Mouse (Mus musculus) spleen, postnatal 14 days (tissue): ENCODE results near the gene Trmt13.
"Not testable (repeated sequence)": the region's sequence is repeated elsewhere in the genome, so short reads cannot be mapped to it uniquely, and the experiment has no call there.

Experiments
- DNase-seq, 2 experiments: peaks; one replicate each; pipeline ENCODE4 v3.0.0; 2021 to 2022; ENCODE audit warnings: low spot score in 2 of 2

The Trmt13 gene

GRCm38 (mm10) chr3:116634091-116634490, 19.7 kb upstream of the Trmt13 start:
- no peak for DNase-seq

- DNase-seq: no peak
These were observed 18.6 kb upstream of the Trmt13 start for GRCm38 (mm10) chr3:116632971-116633370.

GRCm38 (mm10) chr3:116631459-116631858, 17.1 kb upstream of the Trmt13 start:
- DNase-seq: no peak

- no peak for DNase-seq
These were observed 8.3 kb upstream of the Trmt13 start for GRCm38 (mm10) chr3:116622641-116623040.

- DNase-seq: no peak
These were observed 6.4 kb upstream of the Trmt13 start for GRCm38 (mm10) chr3:116620636-116621370.

GRCm38 (mm10) chr3:116618855-116619254, 4.5 kb upstream of the Trmt13 start:
- DNase-seq: no peak

GRCm38 (mm10) chr3:116615318-116616068, 1.1 kb upstream of the Trmt13 start:
- DNase-seq: no peak

GRCm38 (mm10) chr3:116604570-116604969, 9.8 kb downstream of the Trmt13 start:
- no peak for DNase-seq

- no peak for DNase-seq
These were observed 12.6 kb downstream of the Trmt13 start for GRCm38 (mm10) chr3:116601781-116602180.

GRCm38 (mm10) chr3:116601005-116601404, 13.4 kb downstream of the Trmt13 start:
- DNase-seq: no peak

- DNase-seq: no peak
These were observed 14.7 kb downstream of the Trmt13 start for GRCm38 (mm10) chr3:116599705-116600104.

GRCm38 (mm10) chr3:116595603-116595991, 18.8 kb downstream of the Trmt13 start:
- no peak for DNase-seq

- peak; percentile 96 to 97 for DNase-seq
These were observed 19.4 kb downstream of the Trmt13 start, which contains the start of gene Sass6 for GRCm38 (mm10) chr3:116594728-116595602. Sass6 (plus strand) TSS chr3:116594982.

- DNase-seq: peak in 1 of 2 experiments; percentile 11
These were observed 20.2 kb downstream of the Trmt13 start for GRCm38 (mm10) chr3:116594076-116594727.

GRCm38 (mm10) chr3:116582201-116582600, 32.2 kb downstream of the Trmt13 start:
- no peak for DNase-seq

GRCm38 (mm10) chr3:116577286-116577685, 37.1 kb downstream of the Trmt13 start:
- no peak for DNase-seq

GRCm38 (mm10) chr3:116570628-116571027, 43.8 kb downstream of the Trmt13 start:
- no peak for DNase-seq

GRCm38 (mm10) chr3:116563095-116563492, 51.3 kb downstream of the Trmt13 start:
- DNase-seq: no peak

- no peak for DNase-seq
These were observed 51.8 kb downstream of the Trmt13 start, which contains the start of gene Lrrc39 for GRCm38 (mm10) chr3:116562408-116563094. Lrrc39 (plus strand) TSS chr3:116562973.

GRCm38 (mm10) chr3:116561315-116561714, 53.1 kb downstream of the Trmt13 start:
- DNase-seq: not testable (repeated sequence)

GRCm38 (mm10) chr3:116551362-116551761, 63.0 kb downstream of the Trmt13 start:
- no peak for DNase-seq
